Mouse (Mus musculus): Measurements from ENCODE around the gene Gm10799. TPM values are rescaled to one million over a fixed set of nuclear protein-coding genes. Genes with fewer than 3 reads are reported as not detected.
A peak's percentile ranks its signal among the peaks of the same experiment; 100 is the strongest.

Gm10799 gene
- polyA plus RNA-seq, 1 experiment from 2014 or later: not detected

GRCm38 (mm10) chr2:104058381-104058780 is 10.0 kb downstream of the Gm10799 start:
- H3K27me3 ChIP-seq (replicated peaks; ENCODE audit: control insufficient read depth, insufficient read depth, low read length): no peaks in the 10 kb centered on the region
- H3K36me3 ChIP-seq (ENCODE audit: control insufficient read depth, insufficient read depth, low read length): peaks cover 4% of the 10 kb centered on the region; the same call in 1 of the 2 replicates
- ATAC-seq: no peak
- WGBS: 87% methylated on average over 1 of the region's 1 CpGs
- no peaks in the 10 kb centered on the region for H3K9me3 ChIP-seq (ENCODE audit: control insufficient read depth, low read length)
- H3K4me2 ChIP-seq (ENCODE audit: low read depth, low read length): no peak overlapping the region
- H3K9ac ChIP-seq (ENCODE audit: low read depth, low read length): no peak overlapping the region
- H3K4me3 ChIP-seq (ENCODE audit: low read length): no peak overlapping the region
- no peaks in the 10 kb centered on the region; the same call in 1 of the 2 replicates for H3K4me1 ChIP-seq (ENCODE audit: control insufficient read depth, insufficient read depth, low read length)
- no peak overlapping the region for H3K27ac ChIP-seq (ENCODE audit: low read length)

- no peak overlapping the region for H3K27ac ChIP-seq (ENCODE audit: low read length)
- WGBS: 77% methylated on average over 1 of the region's 1 CpGs
Measured at GRCm38 (mm10) chr2:104044479-104045080, 23.8 kb downstream of the Gm10799 start.

DNA sequence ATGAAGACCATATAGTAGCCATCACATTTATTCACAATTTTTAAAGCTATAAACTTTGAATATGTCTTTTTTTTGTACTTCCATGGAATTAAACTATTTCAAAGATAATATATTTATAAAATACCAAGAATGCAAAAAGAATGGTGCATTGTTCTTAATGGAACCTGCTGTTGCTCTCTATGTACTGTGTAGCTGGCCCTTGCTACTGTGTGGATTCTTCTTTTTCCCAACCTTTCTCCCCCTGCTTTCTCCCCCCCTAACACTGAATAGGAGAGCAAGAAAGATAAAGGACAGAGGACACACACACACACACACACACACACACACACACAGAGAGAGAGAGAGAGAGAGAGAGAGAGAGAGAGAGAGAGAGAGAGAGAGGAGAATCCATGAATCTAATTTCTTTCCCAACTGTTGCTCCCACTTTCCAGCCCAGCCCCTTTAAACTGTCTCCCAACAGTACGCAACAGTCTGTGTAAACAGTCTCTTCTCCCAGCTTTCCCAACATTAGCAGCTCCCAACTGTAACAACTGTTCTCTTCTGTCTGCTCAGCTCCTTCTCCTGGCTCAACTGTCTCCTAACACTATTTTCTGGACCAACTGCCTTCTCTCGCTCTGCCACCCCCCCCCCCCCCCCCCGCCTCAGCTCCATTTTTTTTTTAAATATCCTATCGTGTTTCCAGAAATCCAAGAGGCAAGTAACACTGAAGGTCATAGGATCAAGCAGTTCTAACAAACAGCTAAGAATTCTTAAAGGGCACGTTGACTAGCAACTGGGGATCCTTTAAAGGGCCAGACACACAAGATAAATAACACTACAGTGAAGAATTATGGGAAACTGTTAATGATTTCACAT is 24.5 kb downstream of the Gm10799 start:
- H3K9me3 ChIP-seq (ENCODE audit: control insufficient read depth, low read length): no peaks in the 10 kb centered on the region
- no peaks in the 10 kb centered on the region for H3K4me1 ChIP-seq (ENCODE audit: control insufficient read depth, insufficient read depth, low read length)
- H3K27me3 ChIP-seq (replicated peaks; ENCODE audit: control insufficient read depth, insufficient read depth, low read length): no peaks in the 10 kb centered on the region
- no peak for ATAC-seq
- H3K36me3 ChIP-seq (ENCODE audit: control insufficient read depth, insufficient read depth, low read length): peaks cover 3% of the 10 kb centered on the region; the same call in 1 of the 2 replicates
- no peak overlapping the region for H3K4me2 ChIP-seq (ENCODE audit: low read depth, low read length)
- H3K27ac ChIP-seq (ENCODE audit: low read length): no peak overlapping the region
- no peak overlapping the region for H3K4me3 ChIP-seq (ENCODE audit: low read length)
- WGBS: 36% methylated on average over 5 of the region's 5 CpGs
- H3K9ac ChIP-seq (ENCODE audit: low read depth, low read length): no peak overlapping the region

More at GRCm38 (mm10) chr2:104044479-104045080, 23.8 kb downstream of the Gm10799 start:
- H3K4me1 ChIP-seq (ENCODE audit: control insufficient read depth, insufficient read depth, low read length): no peaks in the 10 kb centered on the region
- H3K27me3 ChIP-seq (replicated peaks; ENCODE audit: control insufficient read depth, insufficient read depth, low read length): no peaks in the 10 kb centered on the region
- no peak overlapping the region for H3K4me3 ChIP-seq (ENCODE audit: low read length)
- peaks cover 3% of the 10 kb centered on the region; the same call in 1 of the 2 replicates for H3K36me3 ChIP-seq (ENCODE audit: control insufficient read depth, insufficient read depth, low read length)
- H3K9ac ChIP-seq (ENCODE audit: low read depth, low read length): no peak overlapping the region
- ATAC-seq: no peak
- no peak overlapping the region for H3K4me2 ChIP-seq (ENCODE audit: low read depth, low read length)
- no peaks in the 10 kb centered on the region for H3K9me3 ChIP-seq (ENCODE audit: control insufficient read depth, low read length)

GRCm38 (mm10) chr2:104042766-104043165 is 25.6 kb downstream of the Gm10799 start:
- 92% methylated on average over 15 of the region's 15 CpGs for WGBS
- H3K4me3 ChIP-seq (ENCODE audit: low read length): no peak overlapping the region
- no peaks in the 10 kb centered on the region for H3K9me3 ChIP-seq (ENCODE audit: control insufficient read depth, low read length)
- no peaks in the 10 kb centered on the region for H3K27me3 ChIP-seq (replicated peaks; ENCODE audit: control insufficient read depth, insufficient read depth, low read length)
- no peak for ATAC-seq
- H3K9ac ChIP-seq (ENCODE audit: low read depth, low read length): no peak overlapping the region
- peaks cover 3% of the 10 kb centered on the region; the same call in 1 of the 2 replicates for H3K36me3 ChIP-seq (ENCODE audit: control insufficient read depth, insufficient read depth, low read length)
- no peaks in the 10 kb centered on the region for H3K4me1 ChIP-seq (ENCODE audit: control insufficient read depth, insufficient read depth, low read length)
- no peak overlapping the region for H3K27ac ChIP-seq (ENCODE audit: low read length)
- no peak overlapping the region for H3K4me2 ChIP-seq (ENCODE audit: low read depth, low read length)

DNA sequence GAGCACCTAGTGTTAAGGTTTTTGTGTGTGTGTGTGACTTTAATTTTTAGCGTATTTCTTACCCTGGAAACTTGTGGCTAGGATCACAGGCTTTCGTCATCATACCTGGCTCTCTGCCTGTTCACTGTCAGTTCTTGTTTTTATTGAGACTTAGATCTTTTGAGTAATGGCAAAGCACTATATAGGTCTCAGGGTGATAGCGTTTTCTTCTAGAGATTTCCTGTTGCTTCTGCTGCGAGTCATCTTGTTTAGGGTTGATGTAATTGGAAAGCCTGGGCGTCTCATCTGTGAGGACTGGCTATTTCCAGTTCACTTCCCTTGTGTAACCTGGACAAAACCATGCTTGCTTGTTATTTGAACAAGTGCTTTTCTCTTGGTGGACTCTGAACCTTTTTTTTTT is 26.7 kb downstream of the Gm10799 start:
- no peak overlapping the region for H3K4me3 ChIP-seq (ENCODE audit: low read length)
- no peak for ATAC-seq
- H3K9me3 ChIP-seq (ENCODE audit: control insufficient read depth, low read length): no peaks in the 10 kb centered on the region
- H3K36me3 ChIP-seq (ENCODE audit: control insufficient read depth, insufficient read depth, low read length): peaks cover 5% of the 10 kb centered on the region; the same call in 1 of the 2 replicates
- H3K27me3 ChIP-seq (replicated peaks; ENCODE audit: control insufficient read depth, insufficient read depth, low read length): no peaks in the 10 kb centered on the region
- no peak overlapping the region for H3K4me2 ChIP-seq (ENCODE audit: low read depth, low read length)
- no peak overlapping the region for H3K9ac ChIP-seq (ENCODE audit: low read depth, low read length)
- no peaks in the 10 kb centered on the region for H3K4me1 ChIP-seq (ENCODE audit: control insufficient read depth, insufficient read depth, low read length)
- no peak overlapping the region for H3K27ac ChIP-seq (ENCODE audit: low read length)
- 64% methylated on average over 5 of the region's 5 CpGs for WGBS

GRCm38 (mm10) chr2:104038236-104038635 is 30.1 kb downstream of the Gm10799 start:
- 77% methylated on average over 2 of the region's 2 CpGs for WGBS
- Histone ChIP-seq H3K27me3 (replicated peaks; ENCODE audit: control insufficient read depth, insufficient read depth, low read length) (no peaks in the 10 kb centered on the region), H3K9ac (ENCODE audit: low read depth, low read length) (no peak overlapping the region), H3K4me2 (ENCODE audit: low read depth, low read length) (no peak overlapping the region), H3K9me3 (ENCODE audit: control insufficient read depth, low read length) (no peaks in the 10 kb centered on the region), H3K4me3 (ENCODE audit: low read length) (no peak overlapping the region), H3K27ac (ENCODE audit: low read length) (no peak overlapping the region), H3K36me3 (ENCODE audit: control insufficient read depth, insufficient read depth, low read length) (0 out of 2 replicates have a peak, but pooled peaks cover 2% of the 10 kb centered on the region), H3K4me1 (ENCODE audit: control insufficient read depth, insufficient read depth, low read length) (no peaks in the 10 kb centered on the region)
- no peak for ATAC-seq

DNA sequence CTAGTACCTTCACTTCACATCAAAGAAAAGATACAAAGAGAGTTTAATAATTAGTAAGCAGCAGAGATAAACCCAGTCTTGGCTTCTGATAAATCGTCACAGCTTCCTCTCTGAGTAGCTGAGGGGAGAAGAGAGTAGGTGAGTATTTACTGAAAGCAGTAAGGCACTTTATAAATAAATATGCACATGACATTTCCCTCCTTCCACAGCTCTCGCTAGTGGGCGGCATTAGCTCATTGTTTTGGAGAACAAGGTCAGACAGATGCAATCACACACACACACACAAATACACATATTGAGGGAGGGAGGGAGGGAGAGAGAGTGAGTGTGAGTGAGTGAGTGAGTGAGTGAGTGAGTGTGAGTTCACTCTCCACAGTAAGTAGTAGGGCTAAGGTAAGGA is 32.0 kb downstream of the Gm10799 start:
- H3K36me3 ChIP-seq (ENCODE audit: control insufficient read depth, insufficient read depth, low read length): 0 out of 2 replicates have a peak, but pooled peaks cover 2% of the 10 kb centered on the region
- no peak overlapping the region for H3K9ac ChIP-seq (ENCODE audit: low read depth, low read length)
- ATAC-seq: no peak

DNA sequence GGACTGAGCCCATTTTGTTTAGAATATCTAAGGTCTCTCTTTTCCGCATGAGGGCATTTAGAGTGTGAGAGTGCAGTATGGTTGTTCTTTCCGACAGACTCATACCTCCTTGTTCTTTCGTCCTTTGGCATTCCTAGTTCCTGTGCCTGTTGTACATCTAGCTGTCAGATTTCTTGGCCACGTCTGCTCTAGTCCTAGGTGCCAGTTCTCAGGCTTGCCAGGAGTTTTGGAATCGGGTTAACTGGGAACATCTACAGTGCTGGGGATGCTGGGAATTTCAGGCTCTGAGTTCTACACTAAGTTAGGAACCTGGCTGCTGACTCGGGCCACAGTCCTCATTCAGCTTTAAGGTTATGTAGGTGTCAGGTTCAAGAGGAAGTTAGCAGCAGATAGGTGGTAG is 32.8 kb downstream of the Gm10799 start:
- H3K9ac ChIP-seq (ENCODE audit: low read depth, low read length): no peak overlapping the region

More for the DNA sequence above, 32.0 kb downstream of the Gm10799 start:
- H3K9me3 ChIP-seq (ENCODE audit: control insufficient read depth, low read length): no peaks in the 10 kb centered on the region
- WGBS: 58% methylated on average over 3 of the region's 3 CpGs
- H3K27me3 ChIP-seq (replicated peaks; ENCODE audit: control insufficient read depth, insufficient read depth, low read length): no peaks in the 10 kb centered on the region
- no peak overlapping the region for H3K4me2 ChIP-seq (ENCODE audit: low read depth, low read length)
- H3K27ac ChIP-seq (ENCODE audit: low read length): no peak overlapping the region
- no peak overlapping the region for H3K4me3 ChIP-seq (ENCODE audit: low read length)
- H3K4me1 ChIP-seq (ENCODE audit: control insufficient read depth, insufficient read depth, low read length): no peaks in the 10 kb centered on the region

GRCm38 (mm10) chr2:104034832-104035472 is 33.4 kb downstream of the Gm10799 start:
- Histone ChIP-seq H3K9ac (ENCODE audit: low read depth, low read length) (no peak overlapping the region), H3K4me1 (ENCODE audit: control insufficient read depth, insufficient read depth, low read length) (no peaks in the 10 kb centered on the region), H3K9me3 (ENCODE audit: control insufficient read depth, low read length) (no peaks in the 10 kb centered on the region), H3K36me3 (ENCODE audit: control insufficient read depth, insufficient read depth, low read length) (0 out of 2 replicates have a peak, but pooled peaks cover 2% of the 10 kb centered on the region), H3K4me2 (ENCODE audit: low read depth, low read length) (no peak overlapping the region), H3K27me3 (replicated peaks; ENCODE audit: control insufficient read depth, insufficient read depth, low read length) (no peaks in the 10 kb centered on the region), H3K27ac (ENCODE audit: low read length) (no peak overlapping the region), H3K4me3 (ENCODE audit: low read length) (no peak overlapping the region)
- ATAC-seq: peak; percentile 29; the same call in 1 of the 2 replicates
- 30% methylated on average over 3 of the region's 3 CpGs for whole genome bisulfite sequencing

More for the DNA sequence above, 32.8 kb downstream of the Gm10799 start:
- no peak for ATAC-seq
- Histone ChIP-seq H3K4me3 (ENCODE audit: low read length) (no peak overlapping the region), H3K4me2 (ENCODE audit: low read depth, low read length) (no peak overlapping the region), H3K4me1 (ENCODE audit: control insufficient read depth, insufficient read depth, low read length) (no peaks in the 10 kb centered on the region), H3K9me3 (ENCODE audit: control insufficient read depth, low read length) (no peaks in the 10 kb centered on the region), H3K27ac (ENCODE audit: low read length) (no peak overlapping the region), H3K27me3 (replicated peaks; ENCODE audit: control insufficient read depth, insufficient read depth, low read length) (no peaks in the 10 kb centered on the region), H3K36me3 (ENCODE audit: control insufficient read depth, insufficient read depth, low read length) (0 out of 2 replicates have a peak, but pooled peaks cover 2% of the 10 kb centered on the region)
- 76% methylated on average over 6 of the region's 6 CpGs for WGBS
